Mouse (Mus musculus) heart, embryonic 13.5 days (tissue): ENCODE measurements at regions not wholly inside any gene's neighbourhood (a gene's known extent, or its start where the extent isn't known, plus 50 kb on each side); places are given as distances from the start of the nearest gene placed in this dataset.

ENCODE experiments used
- ATAC-seq: fragments of 200-750 bp; cut with Nextera tagmentation; 2 replicates; pipeline ENCODE4 v1.8.0; 2017; ENCODE audit warnings: moderate TSS enrichment; ENCODE audit not compliant: insufficient number of reproducible peaks, low FRiP score, low TSS enrichment; ENCODE audit errors: extremely low read depth
- H3K27ac ChIP-seq: fragments of 300-500 bp; sonication (generic); replicated peaks from 2 replicates; pipeline ENCODE4 v1.5.1; 2015; ENCODE audit warnings: moderate library complexity, mild to moderate bottlenecking, inconsistent platforms
- H3K27me3 ChIP-seq: fragments of 300-500 bp; sonication (generic); replicated peaks from 2 replicates; pipeline ENCODE4 v1.6.1; 2015; ENCODE audit warnings: mild to moderate bottlenecking, inconsistent platforms
- H3K36me3 ChIP-seq: fragments of 300-500 bp; sonication (generic); 2 replicates; pipeline ENCODE4 v1.6.1; 2015; ENCODE audit warnings: mild to moderate bottlenecking, inconsistent platforms
- H3K4me1 ChIP-seq: fragments of 300-500 bp; sonication (generic); 2 replicates; pipeline ENCODE4 v1.6.1; 2015; ENCODE audit warnings: inconsistent platforms
- H3K4me2 ChIP-seq: fragments of 300-500 bp; sonication (generic); 2 replicates; pipeline ENCODE4 v1.6.1; 2015; ENCODE audit warnings: inconsistent platforms, mild to moderate bottlenecking, moderate library complexity
- H3K4me3 ChIP-seq: fragments of 300-500 bp; sonication (generic); 2 replicates; pipeline ENCODE4 v1.5.1; 2015; ENCODE audit warnings: moderate library complexity, mild to moderate bottlenecking, inconsistent platforms
- H3K9ac ChIP-seq: fragments of 300-500 bp; sonication (generic); 2 replicates; pipeline ENCODE4 v1.6.1; 2015; ENCODE audit warnings: inconsistent platforms, mild to moderate bottlenecking, moderate library complexity
- H3K9me3 ChIP-seq: fragments of 300-500 bp; sonication (generic); 2 replicates; pipeline ENCODE4 v1.6.1; 2016; ENCODE audit warnings: inconsistent platforms
- WGBS: fragments of 180-500 bp; shearing (Covaris S2); methylation state at CpG from one replicate; pipeline ENCODE4 v1.1.7; 2015; ENCODE audit warnings: mixed read lengths; 5-methylcytosine and 5-hydroxymethylcytosine counted together

DNA sequence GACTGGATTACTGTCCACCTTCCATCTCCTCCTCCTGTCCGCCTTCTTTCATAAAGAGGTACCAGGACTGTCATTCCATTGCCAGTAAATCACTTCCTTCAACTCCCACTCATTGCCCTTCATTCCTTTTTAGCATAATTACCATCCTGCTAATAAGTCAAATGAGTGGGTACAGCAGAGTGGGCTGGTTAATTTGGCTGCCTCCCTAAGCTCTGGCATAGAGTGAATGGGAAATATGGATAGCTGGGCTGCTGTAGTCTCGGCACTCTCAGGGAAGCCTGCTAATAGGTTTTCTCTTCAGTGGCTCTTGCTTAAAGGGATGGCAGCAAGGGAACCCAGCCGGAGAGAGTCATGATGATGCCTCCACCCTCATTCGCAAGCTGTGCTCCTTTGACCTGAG, 1108.9 kb downstream of the Agbl1 start:
- no peaks in the 10 kb centered on the region for H3K9me3 ChIP-seq
- no peak for ATAC-seq
- no peaks in the 10 kb centered on the region for H3K27me3 ChIP-seq
- 71% methylated on average over 4 of the region's 4 CpGs for WGBS
- no peak overlapping the region for H3K4me3 ChIP-seq
- H3K4me2 ChIP-seq, result no peak overlapping the region
- no peaks in the 10 kb centered on the region for H3K36me3 ChIP-seq
- no peaks in the 10 kb centered on the region for H3K4me1 ChIP-seq
- H3K9ac ChIP-seq, result no peak overlapping the region
- no peak overlapping the region for H3K27ac ChIP-seq
